Comparison of ENCODE assay signal across 19 mouse cellular contexts in genomic region chr9:43189021-43189356, GRCm38 (mm10). TPM values are rescaled to one million over a fixed set of nuclear protein-coding genes. Genes with fewer than 3 reads are reported as not detected.
"Had no signal": no experiment of that assay in that cellular context is flagged by ENCODE, and none has a peak within 500 bp of the region (broad histone marks: within the 10 kb centered on the region; RNA-seq: fewer than 3 reads in every experiment).

No protein-coding gene starts in this region.

- H3K9me3 ChIP-seq: limb, embryonic 15.5 days; liver, embryonic 12.5 days; neural tube, embryonic 15.5 days had no signal

- H3K36me3 ChIP-seq: limb, embryonic 15.5 days; liver, embryonic 12.5 days; neural tube, embryonic 15.5 days had no signal

- H3K27me3 ChIP-seq: limb, embryonic 15.5 days; neural tube, embryonic 15.5 days had no signal

- H3K4me3 ChIP-seq: limb, embryonic 15.5 days; liver, embryonic 12.5 days; myocyte; neural tube, embryonic 15.5 days had no signal

- H3K4me1 ChIP-seq: liver, embryonic 12.5 days; neural tube, embryonic 15.5 days had no signal

- H3K4me2 ChIP-seq: limb, embryonic 15.5 days; liver, embryonic 12.5 days; lung, embryonic 14.5 days; neural tube, embryonic 15.5 days had no signal

- H3K9ac ChIP-seq: limb, embryonic 15.5 days; liver, embryonic 12.5 days; lung, embryonic 14.5 days; neural tube, embryonic 15.5 days had no signal

- DNase-seq: kidney, adult 9 months; kidney, postnatal 36 days; layer of hippocampus, adult 9-11 months; layer of hippocampus, postnatal 36 days; lung, embryonic 14.5 days; lung, postnatal 10 days; lung, postnatal 4 days; right cerebral cortex, adult 18-20 months; right cerebral cortex, postnatal 25 days; thymus, postnatal 4 days had no signal

- ATAC-seq: liver, embryonic 12.5 days had no signal

- H3K27ac ChIP-seq: kidney, postnatal 0 days; limb, embryonic 15.5 days; liver, embryonic 12.5 days; neural tube, embryonic 15.5 days; stomach, postnatal 0 days had no signal

RNA-seq across cellular contexts. Expression of gene Pou2f3, which starts 21.2 kb away (rescaled TPM):
- total RNA-seq: megakaryocyte, adult 5-6 weeks had no signal
- polyA plus RNA-seq: limb, embryonic 11.5 days; liver, embryonic 12.5 days; myocyte; neural tube, embryonic 11.5 days; neural tube, embryonic 15.5 days had no signal
